Mouse (Mus musculus): ENCODE measurements at regions not wholly inside any gene's neighbourhood (a gene's known extent, or its start where the extent isn't known, plus 50 kb on each side); places are given as distances from the start of the nearest gene placed in this dataset.

DNA sequence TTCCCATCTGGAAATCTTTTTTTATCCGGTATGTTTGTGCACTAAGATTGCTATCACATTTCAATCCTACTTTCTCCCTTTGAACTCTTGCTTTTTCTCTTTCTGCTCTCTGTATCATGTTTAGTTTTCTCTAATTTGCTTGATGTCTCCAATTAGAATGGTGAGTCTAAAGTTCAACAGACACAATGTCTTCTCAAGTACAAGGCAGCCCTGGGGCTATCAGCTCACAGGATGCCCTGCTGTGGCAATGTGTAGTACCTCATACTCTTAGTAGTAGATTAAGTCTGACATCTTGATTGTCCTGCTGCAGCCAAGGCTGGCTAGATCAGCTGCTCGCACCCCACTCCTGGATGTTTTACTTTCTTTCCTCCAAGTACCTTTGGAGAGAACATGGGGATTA lies 186.4 kb downstream of the Irs2 start:
- DNase-seq = no peak

- no peak for DNase-seq
Observed at GRCm38 (mm10) chr8:10814499-10814898, 193.8 kb downstream of the Irs2 start.

DNA sequence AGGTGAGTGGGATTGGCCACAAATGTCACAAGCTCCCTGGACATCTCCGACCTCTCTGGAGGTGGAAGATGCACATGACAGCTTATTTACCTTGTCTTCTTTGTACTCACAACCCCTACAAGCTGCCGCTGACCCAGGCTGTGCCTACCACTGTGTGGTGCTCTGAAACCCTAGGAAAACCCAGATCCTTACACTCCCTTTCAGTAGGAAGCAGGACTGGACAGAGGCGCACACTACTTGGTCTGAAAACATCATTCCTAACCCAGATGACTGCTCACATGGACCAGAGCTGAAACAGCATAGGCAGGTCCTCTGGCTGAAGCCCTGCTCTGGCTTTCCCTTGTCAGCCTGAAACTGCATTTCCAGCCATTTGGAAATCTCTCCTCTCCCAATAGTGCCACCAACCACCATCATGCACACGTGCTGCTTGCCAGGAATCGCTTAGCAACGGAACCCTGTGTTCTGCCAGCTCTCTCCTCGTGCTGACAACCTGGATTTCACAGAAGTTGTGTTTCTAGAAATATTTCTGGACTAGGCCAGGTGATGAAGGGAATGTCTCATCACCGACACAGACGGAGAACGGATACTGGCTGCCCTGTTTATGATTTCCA lies 196.1 kb downstream of the Irs2 start:
- no peak for DNase-seq

- no peak for DNase-seq
Observed at GRCm38 (mm10) chr8:10807040-10807439, 201.2 kb downstream of the Irs2 start.

DNA sequence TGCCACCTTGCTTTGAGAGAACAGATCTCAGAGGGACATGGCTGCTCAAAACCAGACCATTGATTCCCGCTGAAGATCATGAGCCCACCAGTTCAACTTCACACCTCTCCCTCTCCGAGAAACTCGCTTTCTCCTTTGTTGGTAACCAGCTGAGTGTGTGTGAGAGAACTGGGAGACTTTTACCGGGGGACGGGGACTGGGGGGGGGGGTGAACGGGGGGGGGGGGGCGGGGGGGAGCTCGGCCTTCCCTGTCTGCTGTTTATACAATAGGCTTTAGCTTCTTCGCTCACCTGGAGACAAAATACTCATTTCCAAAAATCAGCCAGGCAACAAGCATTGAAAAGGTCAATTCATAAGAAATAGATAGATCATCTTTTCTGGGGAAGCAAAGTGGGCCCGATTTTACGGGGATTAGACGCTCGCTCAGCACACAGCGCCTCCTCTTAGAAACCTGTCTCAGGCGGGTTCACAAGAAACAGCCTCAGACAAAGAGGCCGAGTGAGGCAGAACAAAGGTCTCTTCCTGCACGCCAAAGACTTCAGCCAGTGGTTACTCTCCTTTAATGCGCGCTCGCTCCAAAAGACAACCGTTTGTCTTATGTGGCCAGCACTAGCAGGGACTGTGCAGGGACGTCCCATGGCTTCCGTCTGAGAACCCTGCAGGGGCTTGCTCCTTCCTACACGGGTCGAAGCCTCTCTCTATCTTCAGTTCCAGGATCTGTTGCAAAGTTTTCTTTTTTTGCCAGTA lies 202.7 kb downstream of the Irs2 start:
- DNase-seq = no peak

- DNase-seq = peak in 1 of 2 experiments; percentile 44
Observed at GRCm38 (mm10) chr8:10804974-10805373, 203.3 kb downstream of the Irs2 start.

GRCm38 (mm10) chr8:10802003-10802402 lies 206.3 kb downstream of the Irs2 start:
- DNase-seq = peak in 1 of 2 experiments; percentile 25

DNA sequence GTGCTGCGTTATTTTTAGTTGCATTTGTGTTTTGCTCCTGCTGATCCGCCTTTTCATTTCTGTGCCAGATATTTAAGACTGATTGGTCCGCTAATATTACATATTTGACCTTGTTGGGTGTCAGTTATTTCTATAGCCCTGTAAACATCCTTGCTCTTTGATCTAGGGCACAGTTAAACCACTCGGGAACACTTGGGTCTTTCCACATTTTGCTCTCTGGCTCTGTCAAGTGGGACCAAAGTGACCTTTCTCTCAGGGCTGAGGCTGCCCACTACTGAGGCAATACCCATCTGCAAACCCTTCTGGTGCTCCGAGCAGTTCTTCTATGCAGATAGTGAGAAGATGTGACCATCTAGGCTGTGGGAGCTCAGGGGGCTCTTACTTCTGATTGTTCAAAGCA lies 206.7 kb downstream of the Irs2 start:
- peak in 1 of 2 experiments; percentile 46 for DNase-seq

DNA sequence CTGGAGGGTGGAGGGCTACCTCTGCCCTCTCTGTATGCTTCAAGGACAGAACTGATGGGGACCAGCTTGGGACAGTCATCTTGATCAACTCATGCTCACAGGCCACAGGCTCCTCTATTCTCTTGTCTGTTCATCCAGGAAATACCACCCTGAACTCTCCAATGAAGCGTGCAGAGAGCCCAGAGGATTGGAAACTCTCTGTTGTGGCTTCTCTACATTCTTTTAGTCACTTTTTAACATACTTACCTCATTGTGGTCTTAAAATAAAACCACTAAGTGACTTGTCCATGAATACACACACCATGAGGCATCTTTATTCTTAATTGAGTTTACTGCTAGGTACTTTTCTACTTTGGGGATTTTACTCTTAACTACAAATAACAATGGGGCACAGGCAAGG lies 209.8 kb downstream of the Irs2 start:
- DNase-seq = no peak

GRCm38 (mm10) chr8:10794367-10795189 lies 213.7 kb downstream of the Irs2 start:
- DNase-seq = no peak

DNA sequence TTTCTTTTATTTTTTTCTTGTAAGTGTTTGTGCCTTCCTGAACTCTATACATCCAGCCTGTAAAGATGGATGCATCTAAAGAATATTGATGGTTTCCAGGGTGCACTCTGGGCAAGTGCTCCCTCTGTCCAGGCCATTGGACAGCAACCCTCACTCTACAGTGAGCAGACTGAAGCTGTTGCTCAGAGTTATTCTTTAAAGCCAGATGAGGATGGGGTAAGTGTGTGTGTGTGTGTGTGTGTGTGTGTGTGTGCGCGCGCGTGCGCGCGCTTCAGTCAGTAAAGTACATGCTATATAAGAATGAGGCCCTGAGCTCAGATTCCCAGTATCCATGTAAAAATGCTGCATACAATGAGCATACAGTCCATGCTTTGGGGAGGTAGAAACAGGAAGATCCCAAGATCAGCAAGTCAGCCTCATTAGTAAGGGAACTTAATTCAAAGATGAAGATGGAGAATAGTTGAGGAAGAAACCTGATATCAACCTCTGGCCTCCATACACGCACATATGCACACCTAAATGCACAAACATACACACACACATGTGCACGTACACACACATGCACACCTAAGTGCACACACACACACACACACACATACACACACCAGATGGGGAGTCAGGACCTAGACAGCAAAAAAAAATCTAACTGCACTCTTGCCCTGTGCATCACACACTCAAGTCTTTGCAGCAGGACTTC lies 214.4 kb downstream of the Irs2 start:
- DNase-seq = no peak

GRCm38 (mm10) chr8:10788496-10789200 lies 219.6 kb downstream of the Irs2 start:
- DNase-seq = no peak

- DNase-seq = no peak
Observed at GRCm38 (mm10) chr8:10785801-10786200, 222.5 kb downstream of the Irs2 start.

DNA sequence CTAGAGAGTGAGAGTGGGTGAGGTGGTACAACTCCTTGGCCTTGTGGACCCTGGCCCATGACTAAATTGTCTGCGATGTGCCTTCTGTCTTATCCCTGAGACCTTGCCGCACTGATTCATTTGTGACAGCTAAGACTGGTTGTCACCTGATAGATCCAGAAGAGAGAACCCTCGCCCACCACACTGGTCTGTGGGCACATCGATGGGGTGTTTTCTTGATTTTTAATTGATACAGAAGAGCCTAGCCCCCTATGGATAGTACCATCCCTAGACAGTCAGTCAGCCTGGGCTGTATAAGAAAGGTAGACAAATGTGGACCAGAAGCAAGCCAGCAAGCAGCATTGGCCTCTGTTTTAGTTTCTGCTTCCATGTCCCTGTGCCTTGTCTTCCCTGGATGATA lies 222.9 kb downstream of the Irs2 start:
- DNase-seq = no peak

GRCm38 (mm10) chr8:10784481-10784880 lies 223.8 kb downstream of the Irs2 start:
- no peak for DNase-seq

GRCm38 (mm10) chr8:10781860-10782259 lies 226.4 kb downstream of the Irs2 start:
- no peak for DNase-seq

DNA sequence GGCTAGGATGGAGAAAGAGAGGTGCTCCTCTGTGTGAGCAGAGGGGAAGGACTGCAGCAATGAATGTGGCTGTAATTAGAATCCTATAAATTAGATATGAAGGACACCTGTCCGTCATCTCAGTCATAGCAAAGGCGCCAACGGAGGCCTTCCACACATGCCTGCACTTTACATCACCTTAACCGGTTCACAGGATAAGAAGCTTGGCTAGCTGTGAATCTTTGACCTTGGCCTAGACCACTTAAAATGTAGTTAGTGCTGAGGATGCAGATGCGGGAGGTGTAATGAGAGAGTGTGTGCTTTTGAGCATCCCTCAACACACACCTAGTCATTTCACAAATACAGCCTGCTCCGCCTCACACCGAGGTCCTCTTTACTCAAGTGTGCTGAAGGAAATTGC lies 228.6 kb downstream of the Irs2 start:
- no peak for DNase-seq

DNA sequence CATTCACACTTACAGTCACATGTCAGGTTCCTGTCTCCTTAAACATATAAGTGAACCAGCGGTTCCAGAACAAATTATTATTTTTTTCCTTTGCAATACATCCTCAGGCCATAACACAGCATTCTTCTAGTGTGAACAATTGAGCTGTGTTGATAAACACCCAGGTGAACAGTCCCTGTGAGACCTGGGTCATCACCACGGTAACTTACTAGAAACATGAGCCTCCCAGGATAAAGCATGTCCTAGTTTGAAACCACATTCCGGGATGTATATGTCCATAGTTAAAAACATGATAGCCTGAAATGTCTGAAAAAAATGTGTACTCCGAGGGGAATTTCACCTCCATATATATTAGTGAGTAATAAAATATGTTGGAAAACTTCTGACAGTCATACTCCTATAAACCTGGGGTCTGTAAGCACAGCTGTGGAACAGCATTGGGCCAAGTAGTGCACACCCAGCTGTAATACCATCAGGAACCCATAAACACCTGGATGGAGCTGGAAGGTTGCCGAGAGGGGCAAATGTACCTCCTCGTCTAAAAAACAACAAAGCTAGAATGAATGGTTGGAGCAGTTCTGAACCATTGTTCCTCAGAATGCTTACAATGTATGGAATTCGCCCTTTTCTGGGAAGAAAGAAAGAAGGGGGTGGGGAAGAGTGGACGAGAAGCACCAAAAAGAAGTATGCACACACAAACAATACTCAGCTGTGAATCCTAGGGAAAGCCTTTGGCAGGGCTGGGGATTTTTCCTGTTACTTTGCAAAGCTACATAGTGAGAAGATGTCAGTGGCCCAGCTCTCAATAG lies 232.9 kb downstream of the Irs2 start:
- DNase-seq = no peak

DNA sequence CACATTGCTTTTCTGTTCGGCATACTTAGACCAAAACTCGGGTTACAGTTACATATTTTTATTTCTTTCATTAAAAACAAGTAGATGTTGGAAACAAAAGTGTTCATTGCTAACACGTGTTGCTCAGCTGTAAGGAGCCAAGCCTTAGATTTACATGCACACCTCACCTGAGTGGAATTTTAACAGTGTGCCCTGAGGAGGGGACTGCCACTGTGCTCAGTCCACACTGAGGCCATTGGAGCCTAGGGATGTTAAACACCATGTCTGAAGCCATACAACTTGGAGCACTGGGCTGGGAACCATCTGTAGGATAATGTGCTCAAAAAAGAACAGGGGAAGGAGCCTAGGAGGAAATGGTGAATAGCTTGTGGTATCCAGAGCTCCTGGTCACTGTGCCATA lies 233.5 kb downstream of the Irs2 start:
- DNase-seq = no peak

DNA sequence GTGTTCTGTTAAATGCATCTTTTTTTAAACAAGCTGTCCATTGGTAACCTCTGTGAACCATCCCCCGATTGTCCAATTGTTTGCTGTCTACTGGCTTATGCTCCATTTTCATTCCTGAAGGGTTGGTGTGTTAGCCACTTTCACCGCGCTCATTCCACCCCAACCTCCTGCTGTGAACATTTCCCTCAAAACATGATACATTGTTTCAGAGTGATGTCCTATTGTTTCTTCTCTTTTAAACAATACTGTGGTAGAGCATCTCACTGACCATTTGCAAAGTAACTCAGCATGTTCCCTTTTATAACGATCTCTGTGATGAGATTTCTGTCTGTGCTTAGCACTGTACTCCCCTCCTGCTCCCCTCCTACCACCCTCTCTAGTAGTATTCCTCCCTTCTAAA lies 240.1 kb downstream of the Irs2 start:
- DNase-seq = no peak

DNA sequence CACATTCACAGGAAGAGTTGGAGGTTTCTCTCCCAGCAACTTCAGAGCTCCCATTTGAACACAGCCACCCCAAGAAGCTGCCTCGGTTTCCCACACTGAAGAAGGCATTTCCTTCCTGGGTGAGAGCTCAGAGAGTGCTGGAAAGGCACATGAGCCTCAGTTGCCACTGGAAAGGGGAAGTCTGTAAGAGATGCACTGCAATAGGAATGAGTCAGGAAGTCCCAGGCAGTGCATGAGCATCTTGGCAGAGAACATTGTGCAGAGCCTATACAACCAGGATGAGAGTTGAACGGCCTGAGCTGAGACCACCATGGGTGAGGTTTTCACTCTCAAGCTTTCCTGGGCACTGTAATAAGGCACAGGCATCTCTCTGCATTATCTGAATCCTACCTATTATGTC lies 244.4 kb downstream of the Irs2 start:
- DNase-seq = no peak

All from lung, adult 18-20 months (tissue).